Mouse (Mus musculus) thymus, postnatal 14 days (tissue): Measurements from ENCODE around the gene Ciao2a.
A peak's percentile ranks its signal among the peaks of the same experiment; 100 is the strongest.

Source experiments
- DNase-seq: peaks from one replicate; pipeline ENCODE4 v3.0.0; 2021

Gene Ciao2a

GRCm38 (mm10) chr9:66126456-66127192 lies at the start of gene Ciao2a, which contains the start of gene Snx1:
Gene Ciao2a (plus strand): TSS chr9:66126611.
Gene Snx1 (minus strand): TSS chr9:66126587.
- DNase-seq, result peak; percentile 95

- DNase-seq, result no peak
These were observed 48.3 kb upstream of the Ciao2a start for GRCm38 (mm10) chr9:66078072-66078471.

- no peak for DNase-seq
These were observed 47.9 kb upstream of the Ciao2a start for GRCm38 (mm10) chr9:66078493-66078892.

- no peak for DNase-seq
These were observed 45.5 kb upstream of the Ciao2a start for GRCm38 (mm10) chr9:66080804-66081459.

- DNase-seq, result no peak
These were observed 44.4 kb upstream of the Ciao2a start for GRCm38 (mm10) chr9:66081999-66082398.

GRCm38 (mm10) chr9:66084171-66084570 lies 42.2 kb upstream of the Ciao2a start:
- DNase-seq, result no peak

GRCm38 (mm10) chr9:66087062-66087461 lies 39.3 kb upstream of the Ciao2a start:
- no peak for DNase-seq

- DNase-seq, result peak; percentile 69
These were observed 38.0 kb upstream of the Ciao2a start for GRCm38 (mm10) chr9:66088411-66088810.

- DNase-seq, result no peak
These were observed 35.7 kb upstream of the Ciao2a start for GRCm38 (mm10) chr9:66090593-66091244.

GRCm38 (mm10) chr9:66091327-66092231 lies 34.8 kb upstream of the Ciao2a start:
- no peak for DNase-seq

GRCm38 (mm10) chr9:66092664-66093063 lies 33.7 kb upstream of the Ciao2a start:
- no peak for DNase-seq

- DNase-seq, result no peak
These were observed 24.8 kb upstream of the Ciao2a start for GRCm38 (mm10) chr9:66101577-66101976.

GRCm38 (mm10) chr9:66102668-66103067 lies 23.7 kb upstream of the Ciao2a start:
- no peak for DNase-seq

GRCm38 (mm10) chr9:66104601-66105000 lies 21.8 kb upstream of the Ciao2a start:
- DNase-seq, result no peak

- DNase-seq, result no peak
These were observed 21.2 kb upstream of the Ciao2a start for GRCm38 (mm10) chr9:66105168-66105567.

- no peak for DNase-seq
These were observed 16.8 kb upstream of the Ciao2a start for GRCm38 (mm10) chr9:66109574-66109973.

- DNase-seq, result no peak
These were observed 16.3 kb upstream of the Ciao2a start for GRCm38 (mm10) chr9:66110126-66110525.

- DNase-seq, result no peak
These were observed 15.6 kb upstream of the Ciao2a start for GRCm38 (mm10) chr9:66110611-66111379.

- no peak for DNase-seq
These were observed 12.1 kb upstream of the Ciao2a start for GRCm38 (mm10) chr9:66114341-66114740.

GRCm38 (mm10) chr9:66116890-66117289 lies 9.5 kb upstream of the Ciao2a start:
- DNase-seq, result no peak

GRCm38 (mm10) chr9:66119498-66119897 lies 6.9 kb upstream of the Ciao2a start:
- no peak for DNase-seq

- DNase-seq, result no peak
These were observed 6.3 kb upstream of the Ciao2a start for GRCm38 (mm10) chr9:66120106-66120505.
